8 mouse cellular contexts compared by ENCODE assay signal in the genomic region with DNA sequence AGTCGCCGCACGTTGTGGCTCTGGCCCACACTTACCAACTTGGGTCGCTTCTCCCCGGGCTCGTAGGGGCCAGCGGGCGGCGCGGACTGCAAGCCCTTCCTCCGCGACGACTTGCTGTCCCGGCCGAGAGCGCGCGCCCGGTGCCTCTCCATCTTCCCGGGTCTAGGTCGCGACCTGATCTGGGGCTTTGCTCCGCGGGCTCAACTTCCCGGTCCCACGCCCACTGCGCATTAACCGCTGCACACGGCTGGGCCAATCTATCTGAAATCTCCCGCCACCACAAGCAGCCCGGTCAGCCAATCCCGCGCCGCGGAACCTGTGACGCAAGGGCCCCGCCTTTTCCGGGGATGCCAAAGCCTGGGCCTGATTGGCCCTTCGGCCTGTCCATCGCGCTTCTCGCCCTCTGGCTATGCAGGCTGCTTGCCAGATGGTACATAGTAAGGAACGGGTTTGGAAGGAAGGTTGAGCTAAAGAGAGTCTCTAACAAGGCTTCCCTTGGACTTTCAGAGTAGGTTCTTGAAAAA. TPM values are rescaled to one million over a fixed set of nuclear protein-coding genes. Genes with fewer than 3 reads are reported as not detected.
DNase-seq lines count a peak whose midpoint lies in the region; ATAC-seq and TF ChIP-seq lines count a peak whose summit lies in the region.

Diaph3 (minus strand) TSS at position 273 of the 524 bp plus-strand sequence.

- no peaks in the 10 kb centered on the region for H3K36me3 ChIP-seq in hindbrain, embryonic 13.5 days

- no peak for TF ChIP-seq CTCF in Patski (IDR thresholded peaks at IDR 0.05)

- no peak within 1 kb of the TSS for H3K27ac ChIP-seq in hindbrain, embryonic 13.5 days

- WGBS in hindbrain, embryonic 13.5 days, result under 1% methylated on average over 43 of the region's 43 CpGs

- POLR2A ChIA-PET in Patski (lab: Charles Lee), result no interaction called here

- in situ Hi-C loops in Patski (cut with MboI; ENCODE audit: low pct_unique_long_range_greater_than_20kb), result no loop called here

- H3K4me1 ChIP-seq in hindbrain, embryonic 13.5 days (replicated peaks), result peaks cover 9% of the 10 kb centered on the region

- ATAC-seq in Patski, result peak; percentile 98
- peak; percentile 100 for ATAC-seq in hindbrain, embryonic 13.5 days (ENCODE audit: low FRiP score)

- H3K9me3 ChIP-seq in hindbrain, embryonic 13.5 days, result no peaks in the 10 kb centered on the region

- H3K4me2 ChIP-seq in hindbrain, embryonic 13.5 days, result peak within 1 kb of the TSS; percentile 95

- peak within 1 kb of the TSS; percentile 71 for H3K4me3 ChIP-seq in hindbrain, embryonic 13.5 days

- CTCF ChIA-PET in Patski (lab: Charles Lee), result interaction anchor here (1.4 kb wide), 1 partner anchor 13 kb away, joined by 3 read pairs; no protein-coding TSS in a partner anchor

- DNase-seq in Patski (ENCODE audit: low read depth, low spot score), result peak; percentile 94
- DNase-seq in cerebellum, postnatal 14 days, result peak; percentile 99
- DNase-seq in frontal cortex, postnatal 14 days (ENCODE audit: low spot score in 2 of 2), result peak; percentile 89 to 94
- peak; percentile 87 to 97 for DNase-seq in layer of hippocampus, postnatal 25 days (ENCODE audit: extremely low spot score in 1 of 2, low spot score in 1 of 2)
- DNase-seq in lung, postnatal 25 days (ENCODE audit: low spot score), result peak; percentile 95
- peak; percentile 99 for DNase-seq in retina, embryonic 14.5 days (ENCODE audit: low spot score)
- DNase-seq in thymus, postnatal 4 days, result peak; percentile 99

- peak within 1 kb of the TSS; percentile 65 for H3K9ac ChIP-seq in hindbrain, embryonic 13.5 days

- H3K27me3 ChIP-seq in Patski, result no peaks in the 10 kb centered on the region
- H3K27me3 ChIP-seq in hindbrain, embryonic 13.5 days, result no peaks in the 10 kb centered on the region

RNA-seq across cellular contexts. Expression of gene Diaph3, which starts in this region (rescaled TPM):
- polyA plus RNA-seq in Patski (2021), result 25.5 TPM
- 3.4 and 4.3 TPM in 2 replicates for polyA plus RNA-seq in hindbrain, embryonic 13.5 days (2015; fragmentation: Nextera tagmentation; extraction: Ambion mirVana)
- 1 to 10 TPM; 4.6 to 4.9 TPM for total RNA-seq in layer of hippocampus, postnatal 25 days (2021)
